Mouse (Mus musculus): ENCODE data around the gene Mn1.

DNA sequence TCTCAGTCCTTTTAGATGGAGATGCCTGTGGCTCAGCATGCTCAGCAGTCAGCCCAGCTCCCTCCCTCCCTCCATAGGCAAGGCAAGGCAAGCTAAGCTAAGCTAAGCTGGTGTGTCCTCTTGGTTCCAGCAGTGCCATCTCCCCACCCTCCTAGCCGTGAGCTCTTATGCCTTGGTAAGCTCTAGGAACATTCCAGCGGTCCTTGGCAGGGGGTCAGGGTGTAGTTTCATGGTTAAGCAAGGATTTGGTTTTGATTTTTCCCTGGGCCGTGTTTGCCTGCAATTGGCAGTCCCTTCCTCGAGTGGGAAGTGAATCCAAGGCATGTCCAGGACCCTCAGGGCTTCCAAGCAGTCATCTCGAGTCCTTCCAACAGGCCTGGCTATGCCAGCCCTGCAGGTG lies 33.8 kb upstream of the Mn1 start:
- TF ChIP-seq POLR2A (IDR thresholded peaks at IDR 0.05; ENCODE audit: extremely low read depth, insufficient read depth, low read length) (no peak), CTCF (IDR thresholded peaks at IDR 0.05; ENCODE audit: low read depth, low read length) (no peak)
